Mouse (Mus musculus): ENCODE measurements around the gene Sipa1l3. TPM values are rescaled to one million over a fixed set of nuclear protein-coding genes. Genes with fewer than 3 reads are reported as not detected.

Sipa1l3 gene
- polyA plus RNA-seq, 1 experiment: 63.3 TPM

DNA sequence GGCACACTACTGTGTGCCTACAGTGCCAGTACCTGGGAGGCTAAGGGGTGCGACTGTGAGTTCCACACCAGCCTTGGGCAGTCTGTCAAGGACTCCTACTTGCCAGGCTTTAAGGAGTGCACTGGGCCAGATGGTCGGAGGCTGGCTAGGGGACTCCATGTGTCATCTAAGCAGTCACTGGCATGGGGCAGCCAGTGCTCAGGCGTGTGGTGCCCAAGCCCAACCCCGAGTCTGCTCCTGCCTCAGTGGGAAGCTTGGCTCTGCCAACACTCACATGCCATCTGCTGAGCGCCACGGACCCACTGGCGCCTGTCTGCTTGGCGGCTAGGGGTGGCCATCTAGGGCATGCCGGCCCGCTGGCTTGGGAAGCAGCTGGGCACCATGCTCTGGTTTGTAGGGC lies 125.1 kb downstream of the Sipa1l3 start:
- peak overlapping the region; percentile 30 for H3K27ac ChIP-seq (ENCODE audit: insufficient read depth, low read length)
- TF ChIP-seq POLR2A (IDR thresholded peaks at IDR 0.05; ENCODE audit: borderline replicate concordance, insufficient read depth, low read length): no peak
- H3K4me3 ChIP-seq (replicated peaks; ENCODE audit: insufficient read depth, low read depth, low read length): no peak overlapping the region
- WGBS: 6% methylated on average over 10 of the region's 10 CpGs
- DNase-seq: peak; percentile 91 to 97
- no peaks in the 10 kb centered on the region for H3K27me3 ChIP-seq (ENCODE audit: control insufficient read depth, insufficient read depth, low read length)
- H3K4me1 ChIP-seq (ENCODE audit: control insufficient read depth, insufficient read depth, low read length): peaks cover 66% of the 10 kb centered on the region

DNA sequence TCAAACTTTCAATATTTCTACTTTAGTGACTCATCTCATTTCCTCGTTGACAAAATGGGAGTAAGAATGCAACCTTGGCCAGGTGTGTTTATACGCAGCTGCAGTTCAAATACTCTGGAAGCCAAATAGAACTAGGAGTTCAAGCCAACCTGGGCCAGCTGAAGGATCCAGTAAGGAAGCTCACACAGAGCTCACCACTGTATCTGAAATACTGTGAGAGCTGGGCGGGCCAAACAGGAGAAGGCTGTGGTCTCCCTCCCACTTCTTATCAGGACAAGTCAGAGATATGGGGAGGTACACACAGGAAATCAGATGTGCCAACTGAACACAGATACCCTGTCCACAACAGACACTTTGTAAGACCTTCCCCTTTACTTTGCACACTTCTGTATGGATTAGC lies 125.6 kb downstream of the Sipa1l3 start:
- TF ChIP-seq POLR2A (IDR thresholded peaks at IDR 0.05; ENCODE audit: borderline replicate concordance, insufficient read depth, low read length) (no peak), CTCF (IDR thresholded peaks at IDR 0.05; ENCODE audit: borderline replicate concordance, insufficient read depth, low read depth, low read length) (no peak)
- no peak for DNase-seq
- WGBS: 56% methylated on average over 3 of the region's 3 CpGs
- H3K27me3 ChIP-seq (ENCODE audit: control insufficient read depth, insufficient read depth, low read length): no peaks in the 10 kb centered on the region
- peak overlapping the region; percentile 30; the same call in 1 of the 2 replicates for H3K27ac ChIP-seq (ENCODE audit: insufficient read depth, low read length)
- peaks cover 65% of the 10 kb centered on the region for H3K4me1 ChIP-seq (ENCODE audit: control insufficient read depth, insufficient read depth, low read length)
- H3K4me3 ChIP-seq (replicated peaks; ENCODE audit: insufficient read depth, low read depth, low read length): no peak overlapping the region

DNA sequence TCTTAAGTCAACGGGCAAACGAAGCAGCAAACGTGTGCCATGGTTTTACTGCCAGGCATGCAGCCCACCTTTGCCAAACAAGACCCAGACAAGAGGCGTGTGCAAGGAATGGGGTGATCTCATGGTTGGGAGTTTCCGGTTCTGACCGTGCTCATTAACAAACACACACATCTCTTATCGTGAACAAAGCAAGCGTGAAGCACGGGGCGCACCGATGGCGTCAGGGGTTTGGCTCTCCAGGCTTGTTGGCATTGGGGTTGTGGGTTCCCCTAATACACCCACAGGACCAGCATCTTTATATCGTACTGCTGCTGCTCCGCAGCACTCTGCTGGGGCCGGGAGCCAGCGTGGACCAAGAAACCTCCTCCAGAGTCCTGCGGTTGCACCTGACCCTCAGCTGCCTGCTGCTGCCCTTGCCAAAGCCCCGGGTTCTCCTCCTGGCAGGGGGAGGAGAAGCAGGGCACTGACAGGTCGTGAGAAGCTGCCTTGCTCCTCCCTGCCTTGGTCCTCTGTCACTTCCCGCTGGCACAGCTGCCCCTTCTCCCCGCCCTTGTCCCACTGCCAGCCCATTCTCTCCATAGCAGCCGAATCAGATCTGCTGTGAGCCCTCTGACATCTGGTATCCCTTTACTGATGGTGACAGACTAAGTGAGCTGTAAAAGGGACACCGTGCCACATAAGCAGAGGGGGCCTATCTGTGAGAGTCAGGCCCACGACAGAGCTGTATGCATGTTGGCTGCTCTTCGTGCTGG lies 126.5 kb downstream of the Sipa1l3 start:
- TF ChIP-seq CTCF (IDR thresholded peaks at IDR 0.05; ENCODE audit: borderline replicate concordance, insufficient read depth, low read depth, low read length) (no peak), POLR2A (IDR thresholded peaks at IDR 0.05; ENCODE audit: borderline replicate concordance, insufficient read depth, low read length) (no peak)
- WGBS: 56% methylated on average over 25 of the region's 25 CpGs
- Histone ChIP-seq H3K27me3 (ENCODE audit: control insufficient read depth, insufficient read depth, low read length) (no peaks in the 10 kb centered on the region), H3K4me1 (ENCODE audit: control insufficient read depth, insufficient read depth, low read length) (peaks cover 64% of the 10 kb centered on the region), H3K4me3 (replicated peaks; ENCODE audit: insufficient read depth, low read depth, low read length) (no peak overlapping the region), H3K27ac (ENCODE audit: insufficient read depth, low read length) (peak overlapping the region; percentile 10; the same call in 1 of the 2 replicates)
- DNase-seq: no peak

DNA sequence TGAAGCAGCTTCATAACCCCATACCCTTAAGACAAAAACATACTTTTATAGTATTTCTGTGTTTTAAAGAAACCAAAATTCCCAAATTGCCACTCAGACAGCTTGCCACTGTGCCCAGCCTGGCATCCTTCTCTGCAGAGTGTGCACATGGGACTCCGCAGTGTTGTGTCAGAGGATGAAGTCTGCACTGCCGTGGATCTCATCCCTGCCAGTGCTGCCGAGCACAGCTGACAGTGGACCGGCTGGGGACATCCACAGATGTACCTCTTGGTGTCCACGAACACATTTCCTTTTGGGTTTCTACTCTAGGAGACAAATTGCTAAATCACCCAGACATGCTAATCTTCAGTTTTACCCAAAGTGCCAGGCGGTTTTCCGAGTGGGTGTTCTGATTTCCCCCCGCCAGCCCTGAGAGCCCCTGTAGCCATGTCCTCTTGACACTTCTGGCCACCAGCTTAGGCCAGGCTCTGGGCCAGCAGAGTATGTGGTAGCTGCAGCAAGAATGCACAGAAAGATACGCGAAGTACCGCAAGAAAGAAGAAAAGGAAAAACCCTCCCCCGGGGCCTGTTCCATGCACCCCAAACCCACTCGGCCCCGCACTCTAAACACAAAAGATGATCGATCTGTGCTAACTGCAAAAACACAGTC lies 127.2 kb downstream of the Sipa1l3 start:
- no peaks in the 10 kb centered on the region for H3K27me3 ChIP-seq (ENCODE audit: control insufficient read depth, insufficient read depth, low read length)
- no peak overlapping the region for H3K4me3 ChIP-seq (replicated peaks; ENCODE audit: insufficient read depth, low read depth, low read length)
- no peak for TF ChIP-seq CTCF (IDR thresholded peaks at IDR 0.05; ENCODE audit: borderline replicate concordance, insufficient read depth, low read depth, low read length)
- no peak for TF ChIP-seq POLR2A (IDR thresholded peaks at IDR 0.05; ENCODE audit: borderline replicate concordance, insufficient read depth, low read length)
- 75% methylated on average over 15 of the region's 15 CpGs for WGBS
- no peak for DNase-seq
- H3K27ac ChIP-seq (ENCODE audit: insufficient read depth, low read length): no peak overlapping the region
- peaks cover 63% of the 10 kb centered on the region for H3K4me1 ChIP-seq (ENCODE audit: control insufficient read depth, insufficient read depth, low read length)

GRCm38 (mm10) chr7:29390234-29390633 lies 128.2 kb downstream of the Sipa1l3 start:
- Histone ChIP-seq H3K4me1 (ENCODE audit: control insufficient read depth, insufficient read depth, low read length) (peaks cover 60% of the 10 kb centered on the region), H3K27ac (ENCODE audit: insufficient read depth, low read length) (no peak overlapping the region), H3K4me3 (replicated peaks; ENCODE audit: insufficient read depth, low read depth, low read length) (no peak overlapping the region), H3K27me3 (ENCODE audit: control insufficient read depth, insufficient read depth, low read length) (no peaks in the 10 kb centered on the region)
- DNase-seq: no peak
- TF ChIP-seq CTCF (IDR thresholded peaks at IDR 0.05; ENCODE audit: borderline replicate concordance, insufficient read depth, low read depth, low read length) (no peak), POLR2A (IDR thresholded peaks at IDR 0.05; ENCODE audit: borderline replicate concordance, insufficient read depth, low read length) (no peak)
- WGBS: 82% methylated on average over 10 of the region's 10 CpGs

DNA sequence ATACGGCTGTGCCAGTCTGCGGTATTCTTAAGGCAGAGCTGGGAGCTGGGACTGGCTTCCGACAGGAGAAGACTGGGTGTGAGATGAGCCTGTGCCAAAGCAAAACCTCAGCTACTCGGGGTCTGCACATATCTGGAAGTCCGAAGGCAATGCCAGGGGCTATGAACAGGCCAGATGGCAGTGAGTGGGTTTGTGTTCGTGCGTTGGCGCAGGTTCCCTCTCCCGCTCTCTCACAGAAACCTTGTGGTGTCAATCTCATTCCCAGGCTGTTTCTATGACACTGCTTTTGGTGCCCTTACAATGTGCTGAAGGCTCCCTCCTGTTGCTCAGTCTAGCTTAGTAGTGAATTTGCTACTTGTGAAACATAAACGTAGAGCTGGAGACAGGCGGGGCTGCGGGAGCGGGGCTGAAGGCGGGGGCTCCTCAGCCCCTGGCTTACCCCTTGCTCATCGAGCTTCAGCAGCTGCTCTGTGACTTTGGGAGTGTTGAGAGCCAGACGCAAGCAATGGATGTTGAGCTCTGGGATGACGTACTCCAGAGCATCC lies 130.8 kb downstream of the Sipa1l3 start:
- Histone ChIP-seq H3K4me3 (replicated peaks; ENCODE audit: insufficient read depth, low read depth, low read length) (no peak overlapping the region), H3K4me1 (ENCODE audit: control insufficient read depth, insufficient read depth, low read length) (peaks cover 35% of the 10 kb centered on the region), H3K27ac (ENCODE audit: insufficient read depth, low read length) (no peak overlapping the region), H3K27me3 (ENCODE audit: control insufficient read depth, insufficient read depth, low read length) (no peaks in the 10 kb centered on the region)
- 39% methylated on average over 17 of the region's 17 CpGs for WGBS
- DNase-seq: no peak
- no peak for TF ChIP-seq CTCF (IDR thresholded peaks at IDR 0.05; ENCODE audit: borderline replicate concordance, insufficient read depth, low read depth, low read length)
- no peak for TF ChIP-seq POLR2A (IDR thresholded peaks at IDR 0.05; ENCODE audit: borderline replicate concordance, insufficient read depth, low read length)

GRCm38 (mm10) chr7:29386349-29386748 lies 132.1 kb downstream of the Sipa1l3 start:
- Histone ChIP-seq H3K4me1 (ENCODE audit: control insufficient read depth, insufficient read depth, low read length) (peaks cover 22% of the 10 kb centered on the region), H3K27me3 (ENCODE audit: control insufficient read depth, insufficient read depth, low read length) (no peaks in the 10 kb centered on the region), H3K27ac (ENCODE audit: insufficient read depth, low read length) (no peak overlapping the region), H3K4me3 (replicated peaks; ENCODE audit: insufficient read depth, low read depth, low read length) (no peak overlapping the region)
- DNase-seq: peak in 1 of 2 experiments; percentile 74
- TF ChIP-seq CTCF (IDR thresholded peaks at IDR 0.05; ENCODE audit: borderline replicate concordance, insufficient read depth, low read depth, low read length) (no peak), POLR2A (IDR thresholded peaks at IDR 0.05; ENCODE audit: borderline replicate concordance, insufficient read depth, low read length) (no peak)
- WGBS: 23% methylated on average over 13 of the region's 13 CpGs

DNA sequence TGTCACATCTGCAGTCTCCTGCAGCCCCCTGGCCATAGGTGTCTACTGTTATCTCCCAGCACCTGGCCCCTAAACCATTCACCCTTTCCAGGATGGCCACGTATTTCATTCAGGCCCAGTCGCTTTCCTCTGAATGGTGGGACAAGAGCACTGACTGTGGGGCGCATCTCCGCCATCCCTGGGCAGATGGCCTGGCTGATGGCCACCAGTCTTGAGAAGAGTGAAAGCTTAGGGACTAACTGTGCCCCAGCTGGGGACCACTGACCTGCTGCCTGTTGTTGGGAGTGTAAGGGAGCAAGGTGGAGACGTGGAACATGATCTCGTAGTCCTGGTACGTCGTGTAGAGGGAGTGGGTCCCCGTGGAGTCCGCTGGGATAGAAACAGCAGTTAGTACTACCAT lies 132.7 kb downstream of the Sipa1l3 start:
- peaks cover 19% of the 10 kb centered on the region for H3K4me1 ChIP-seq (ENCODE audit: control insufficient read depth, insufficient read depth, low read length)
- no peak for TF ChIP-seq POLR2A (IDR thresholded peaks at IDR 0.05; ENCODE audit: borderline replicate concordance, insufficient read depth, low read length)
- TF ChIP-seq CTCF (IDR thresholded peaks at IDR 0.05; ENCODE audit: borderline replicate concordance, insufficient read depth, low read depth, low read length): no peak
- H3K27ac ChIP-seq (ENCODE audit: insufficient read depth, low read length): no peak overlapping the region
- no peak overlapping the region for H3K4me3 ChIP-seq (replicated peaks; ENCODE audit: insufficient read depth, low read depth, low read length)
- no peaks in the 10 kb centered on the region for H3K27me3 ChIP-seq (ENCODE audit: control insufficient read depth, insufficient read depth, low read length)
- WGBS: 52% methylated on average over 10 of the region's 10 CpGs
- DNase-seq: no peak
